Mouse (Mus musculus) CH12.LX (cell line): ENCODE measurements around the gene B3galt4. TPM values are rescaled to one million over a fixed set of nuclear protein-coding genes. Genes with fewer than 3 reads are reported as not detected.

Experiments used
- DNase-seq: peaks from one replicate; pipeline ENCODE4 v3.0.0-alpha.2; 2013; ENCODE audit errors: extremely low read depth
- H3K27ac ChIP-seq: 2 replicates; pipeline ENCODE4 v1.5.1; 2012; ENCODE audit warnings: low read depth, mild to moderate bottlenecking, control low read depth, moderate library complexity; ENCODE audit not compliant: insufficient read depth
- H3K27me3 ChIP-seq: replicated peaks from 2 replicates; pipeline ENCODE3; 2012; ENCODE audit warnings: inconsistent platforms
- H3K36me3 ChIP-seq, 2 experiments: replicated peaks in 1 of 2; 2 replicates each; pipeline versions ENCODE3 to v1.6.1; 2012; ENCODE audit warnings: inconsistent platforms in 1 of 2, low read length in 1 of 2, mild to moderate bottlenecking in 1 of 2, mixed read lengths in 1 of 2, moderate library complexity in 1 of 2; ENCODE audit not compliant: control insufficient read depth in 1 of 2, insufficient read depth in 1 of 2
- H3K4me1 ChIP-seq, 2 experiments: 2 replicates each; pipeline ENCODE4 v1.6.1; 2012; ENCODE audit warnings: inconsistent platforms in 1 of 2, moderate library complexity in 1 of 2; ENCODE audit not compliant: insufficient read depth in 2 of 2, control insufficient read depth in 1 of 2
- H3K4me2 ChIP-seq: 2 replicates; pipeline ENCODE4 v1.6.1; 2012; ENCODE audit warnings: low read depth, mild to moderate bottlenecking, control low read depth; ENCODE audit not compliant: poor library complexity, insufficient read depth, severe bottlenecking
- H3K4me3 ChIP-seq, 3 experiments: fragments of 150-350 bp in 1 of 3; sonication (generic) in 1 of 3; replicated peaks in 1 of 3; 2 replicates each; pipeline versions ENCODE3 to v1.5.1; 2011 to 2012; ENCODE audit warnings: low read depth in 2 of 3, low read length in 2 of 3, mild to moderate bottlenecking in 2 of 3, moderate library complexity in 2 of 3, control low read depth in 1 of 3, improper control_type of control experiment in 1 of 3, inconsistent platforms in 1 of 3, mixed read lengths in 1 of 3; ENCODE audit not compliant: poor library complexity in 1 of 3
- H3K79me2 ChIP-seq: replicated peaks from 2 replicates; pipeline ENCODE4 v1.6.1; 2012; ENCODE audit warnings: mild to moderate bottlenecking, moderate library complexity; ENCODE audit not compliant: control insufficient read depth, poor library complexity, insufficient read depth, severe bottlenecking; ENCODE audit errors: extremely low read depth
- H3K9ac ChIP-seq: 2 replicates; pipeline ENCODE4 v1.6.1; 2012; ENCODE audit warnings: low read depth, mild to moderate bottlenecking, control low read depth, moderate library complexity; ENCODE audit not compliant: insufficient read depth
- H3K9me3 ChIP-seq: replicated peaks from 2 replicates; pipeline ENCODE3; 2012; ENCODE audit warnings: low read length, inconsistent platforms, mixed read lengths
- BHLHE40 ChIP-seq: IDR thresholded peaks from 2 replicates; pipeline ENCODE4 v1.6.1; 2011; ENCODE audit warnings: mild to moderate bottlenecking, low read depth, low read length, improper control_type of control experiment
- CHD1 ChIP-seq: IDR thresholded peaks from 2 replicates; pipeline ENCODE4 v1.6.1; 2012; ENCODE audit warnings: low read depth, low read length, improper control_type of control experiment, inconsistent platforms
- CHD2 ChIP-seq: IDR thresholded peaks from 2 replicates; pipeline ENCODE4 v1.6.1; 2011; ENCODE audit warnings: low read length, improper control_type of control experiment
- CTCF ChIP-seq, 2 experiments: IDR thresholded peaks in 1 of 2; conservative IDR thresholded peaks in 1 of 2; 2 replicates each; pipeline ENCODE4 v1.5.1; 2011 to 2012; ENCODE audit warnings: low read depth in 2 of 2, low read length in 2 of 2, improper control_type of control experiment in 1 of 2, inconsistent platforms in 1 of 2, mild to moderate bottlenecking in 1 of 2, moderate library complexity in 1 of 2
- E2F4 ChIP-seq: IDR thresholded peaks from 2 replicates; pipeline ENCODE4 v1.6.1; 2011; ENCODE audit warnings: low read depth, low read length, improper control_type of control experiment; ENCODE audit not compliant: insufficient replicate concordance
- EP300 ChIP-seq: IDR thresholded peaks from 2 replicates; pipeline ENCODE4 v1.6.1; 2011; ENCODE audit warnings: low read length, improper control_type of control experiment
- ETS1 ChIP-seq: conservative IDR thresholded peaks from 2 replicates; pipeline ENCODE4 v1.6.1; 2012; ENCODE audit warnings: low read depth, mild to moderate bottlenecking, inconsistent platforms, low read length, improper control_type of control experiment, moderate library complexity
- GABPA ChIP-seq: IDR thresholded peaks from 2 replicates; pipeline ENCODE4 v1.6.1; 2012; ENCODE audit warnings: low read depth, low read length, improper control_type of control experiment, inconsistent platforms; ENCODE audit not compliant: insufficient replicate concordance
- HCFC1 ChIP-seq: IDR thresholded peaks from 2 replicates; pipeline ENCODE4 v1.6.1; 2012; ENCODE audit warnings: low read depth, mild to moderate bottlenecking, inconsistent platforms, low read length, improper control_type of control experiment
- IRF4 ChIP-seq: IDR thresholded peaks from 2 replicates; pipeline ENCODE4 v1.6.1; 2014; ENCODE audit warnings: low read depth, mild to moderate bottlenecking, inconsistent platforms, low read length, improper control_type of control experiment
- JUN ChIP-seq: IDR thresholded peaks from 2 replicates; pipeline ENCODE4 v1.6.1; 2011; ENCODE audit warnings: low read depth, mild to moderate bottlenecking, low read length, improper control_type of control experiment, moderate library complexity; ENCODE audit not compliant: insufficient read depth
- JUND ChIP-seq: conservative IDR thresholded peaks from 2 replicates; pipeline ENCODE4 v1.6.1; 2011; ENCODE audit warnings: low read depth, low read length, improper control_type of control experiment
- MAZ ChIP-seq: IDR thresholded peaks from 2 replicates; pipeline ENCODE4 v1.6.1; 2012; ENCODE audit warnings: low read depth, mild to moderate bottlenecking, inconsistent platforms, low read length, improper control_type of control experiment, moderate library complexity
- MXI1 ChIP-seq: IDR thresholded peaks from 2 replicates; pipeline ENCODE4 v1.6.1; 2011; ENCODE audit warnings: mild to moderate bottlenecking, low read depth, low read length, improper control_type of control experiment
- MYC ChIP-seq: IDR thresholded peaks from 2 replicates; pipeline ENCODE4 v1.6.1; 2011; ENCODE audit warnings: low read depth, mild to moderate bottlenecking, improper control_type of control experiment, low read length
- NELFE ChIP-seq: IDR thresholded peaks from 2 replicates; pipeline ENCODE4 v1.6.1; 2011; ENCODE audit warnings: low read depth, low read length, improper control_type of control experiment
- NRF1 ChIP-seq: IDR thresholded peaks from 2 replicates; pipeline ENCODE4 v1.6.1; 2014; ENCODE audit warnings: low read depth, mild to moderate bottlenecking, inconsistent platforms, low read length, improper control_type of control experiment, moderate library complexity
- PAX5 ChIP-seq: IDR thresholded peaks from 2 replicates; pipeline ENCODE4 v1.6.1; 2012; ENCODE audit warnings: low read length, inconsistent platforms, mixed read lengths
- POLR2AphosphoS2 ChIP-seq: IDR thresholded peaks from 2 replicates; pipeline ENCODE4 v1.6.1; 2011; ENCODE audit warnings: low read depth, low read length, improper control_type of control experiment
- RAD21 ChIP-seq: IDR thresholded peaks from 2 replicates; pipeline ENCODE4 v1.6.1; 2011; ENCODE audit warnings: low read depth, mild to moderate bottlenecking, low read length, improper control_type of control experiment, moderate library complexity
- RCOR1 ChIP-seq: conservative IDR thresholded peaks from 2 replicates; pipeline ENCODE4 v1.6.1; 2012; ENCODE audit warnings: low read depth, mild to moderate bottlenecking, inconsistent platforms, low read length, improper control_type of control experiment
- SIN3A ChIP-seq: IDR thresholded peaks from 2 replicates; pipeline ENCODE4 v1.6.1; 2012; ENCODE audit warnings: low read length, improper control_type of control experiment, inconsistent platforms
- SMC3 ChIP-seq: IDR thresholded peaks from 2 replicates; pipeline ENCODE4 v1.6.1; 2011; ENCODE audit warnings: low read depth, low read length, improper control_type of control experiment
- TCF12 ChIP-seq: IDR thresholded peaks from 2 replicates; pipeline ENCODE4 v1.6.1; 2014; ENCODE audit warnings: low read depth, mild to moderate bottlenecking, inconsistent platforms, low read length, improper control_type of control experiment
- UBTF ChIP-seq: IDR thresholded peaks from 2 replicates; pipeline ENCODE4 v1.6.1; 2012; ENCODE audit warnings: low read depth, mild to moderate bottlenecking, inconsistent platforms, low read length, improper control_type of control experiment, moderate library complexity
- USF1 ChIP-seq: IDR thresholded peaks from 2 replicates; pipeline ENCODE4 v1.6.1; 2014; ENCODE audit warnings: low read depth, mild to moderate bottlenecking, inconsistent platforms, low read length, improper control_type of control experiment
- USF2 ChIP-seq: conservative IDR thresholded peaks from 2 replicates; pipeline ENCODE4 v1.6.1; 2011; ENCODE audit warnings: low read depth, low read length, improper control_type of control experiment
- ZKSCAN1 ChIP-seq: IDR thresholded peaks from 2 replicates; pipeline ENCODE4 v1.6.1; 2012; ENCODE audit warnings: low read depth, inconsistent platforms, low read length, improper control_type of control experiment, borderline replicate concordance
- dilution Hi-C: fragments of 300-500 bp; cut with MboI; formaldehyde crosslinking; loops from 2 replicates; pipeline ENCODE4 v1.14.3; 2020; ENCODE audit warnings: low sequenced_read_pairs; ENCODE audit not compliant: extremely low pct_unique_long_range_greater_than_20kb, extremely low pct_ligation_motif_present
- in situ Hi-C: fragments of 300-500 bp; cut with MboI; formaldehyde crosslinking; loops from 3 replicates; pipeline ENCODE4 v1.14.3; 2019; ENCODE audit warnings: low sequenced_read_pairs, low pct_ligation_motif_present, low pct_unique_long_range_greater_than_20kb, mixed read lengths
- polyA plus RNA-seq: library from polyadenylated mRNA; unstranded; fragments of >175 nt; gene quantifications from 2 replicates; pipeline ENCODE4 v1.2.1, GENCODE M21; 2012; ENCODE audit warnings: low read depth; ENCODE audit not compliant: insufficient read length
- total RNA-seq, 2 experiments: library from RNA; depleted of rRNA; stranded (reverse); fragments of 300-350 nt in 1 of 2; fragments of >200 nt in 1 of 2; gene quantifications; 2 replicates each; pipeline ENCODE4 v1.2.3; 2012 to 2014

B3galt4 gene
- total and polyA plus RNA-seq, 3 experiments, result 3.7 to 6.2 (median 5.2) TPM

DNA sequence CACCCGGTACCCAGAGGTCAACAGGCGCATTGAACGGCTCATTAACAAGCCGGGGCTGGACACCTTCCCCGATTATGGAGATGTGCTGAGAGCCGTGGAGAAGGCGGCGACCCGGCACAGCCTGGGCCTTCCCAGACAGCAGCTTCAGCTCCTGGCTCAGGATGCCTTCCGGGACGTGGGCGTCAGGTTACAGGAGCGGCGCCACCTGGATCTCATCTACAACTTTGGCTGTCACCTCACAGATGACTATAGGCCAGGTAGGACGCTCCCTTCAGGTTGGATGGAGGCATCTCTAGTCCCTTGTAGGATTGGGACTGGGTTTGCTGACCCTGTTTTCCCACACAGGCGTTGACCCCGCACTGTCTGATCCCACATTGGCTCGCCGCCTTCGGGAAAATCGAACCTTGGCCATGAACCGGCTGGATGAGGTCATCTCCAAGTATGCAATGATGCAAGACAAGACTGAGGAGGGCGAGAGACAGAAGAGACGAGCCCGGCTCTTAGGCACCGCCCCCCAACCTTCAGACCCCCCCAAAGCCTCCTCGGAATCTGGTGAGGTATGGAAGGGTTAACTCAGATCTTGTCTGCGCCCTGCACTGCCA is 39.4 kb downstream of the B3galt4 start:
- Histone ChIP-seq H3K4me3 (no peak overlapping the region), H3K9me3 (peaks cover 2% of the 10 kb centered on the region), H3K79me2 (peaks cover 12% of the 10 kb centered on the region; the same call in 1 of the 2 replicates), H3K27me3 (no peaks in the 10 kb centered on the region), H3K4me1 (peaks cover 7 to 40% of the 10 kb centered on the region in 2 experiments), H3K27ac (no peak overlapping the region), H3K4me2 (no peak overlapping the region), H3K9ac (no peak overlapping the region), H3K36me3 (peaks cover 42 to 45% of the 10 kb centered on the region in 2 experiments)
- no peak for DNase-seq
- no peak for TF ChIP-seq E2F4
- TF ChIP-seq UBTF, result no peak
- TF ChIP-seq CTCF (conservative IDR thresholded peaks at IDR 0.05 in 1 of 2, IDR thresholded peaks at IDR 0.05 in 1 of 2; ENCODE audit: low read depth in 2 of 2, low read length in 2 of 2), result no peak
- no peak for TF ChIP-seq MAZ
- TF ChIP-seq SIN3A, result no peak
- no peak for TF ChIP-seq CHD1
- no peak for TF ChIP-seq RCOR1
- no peak for TF ChIP-seq TCF12
- TF ChIP-seq POLR2AphosphoS2, result no peak
- no peak for TF ChIP-seq HCFC1
- no peak for TF ChIP-seq JUND
- no peak for TF ChIP-seq MYC
- TF ChIP-seq RAD21, result no peak
- TF ChIP-seq BHLHE40, result no peak
- TF ChIP-seq PAX5, result no peak
- TF ChIP-seq NRF1, result no peak
- TF ChIP-seq EP300, result no peak
- no peak for TF ChIP-seq USF2
- no peak for TF ChIP-seq CHD2
- dilution Hi-C loops, result no loop called here
- in situ Hi-C loops, result no loop called here

DNA sequence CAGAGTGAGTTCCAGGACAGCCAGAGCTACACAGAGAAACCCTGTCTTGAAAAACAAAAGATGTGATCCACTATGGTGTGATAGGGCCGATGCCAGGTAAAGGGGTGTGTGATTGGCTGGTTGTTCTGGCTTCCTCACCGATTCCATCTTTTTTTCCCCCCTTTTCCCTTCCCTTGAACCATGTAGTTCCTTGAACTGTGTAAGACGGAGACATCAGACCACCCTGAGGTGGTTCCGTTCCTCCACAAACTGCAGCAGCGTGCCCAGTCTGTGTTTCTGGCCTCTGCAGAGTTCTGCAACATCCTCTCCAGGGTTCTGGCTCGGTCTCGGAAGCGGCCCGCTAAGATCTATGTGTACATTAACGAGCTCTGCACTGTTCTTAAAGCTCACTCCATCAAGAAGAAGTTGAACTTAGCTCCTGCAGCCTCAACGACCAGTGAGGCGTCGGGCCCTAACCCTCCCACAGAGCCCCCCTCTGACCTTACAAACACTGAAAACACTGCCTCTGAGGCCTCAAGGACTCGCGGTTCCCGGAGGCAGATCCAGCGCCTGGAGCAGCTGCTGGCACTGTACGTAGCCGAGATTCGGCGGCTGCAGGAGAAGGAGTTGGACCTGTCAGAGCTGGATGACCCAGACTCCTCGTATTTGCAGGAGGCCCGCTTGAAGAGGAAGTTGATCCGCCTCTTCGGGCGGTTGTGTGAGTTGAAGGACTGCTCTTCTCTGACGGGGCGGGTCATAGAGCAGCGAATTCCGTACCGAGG is 40.1 kb downstream of the B3galt4 start:
- Histone ChIP-seq H3K79me2 (peaks cover 12% of the 10 kb centered on the region; the same call in 1 of the 2 replicates), H3K27ac (no peak overlapping the region), H3K4me3 (no peak overlapping the region), H3K4me2 (no peak overlapping the region), H3K36me3 (peaks cover 40 to 42% of the 10 kb centered on the region in 2 experiments), H3K4me1 (peaks cover 5 to 37% of the 10 kb centered on the region in 2 experiments; a peak in 3 of 4 replicates), H3K9me3 (no peaks in the 10 kb centered on the region), H3K27me3 (no peaks in the 10 kb centered on the region), H3K9ac (no peak overlapping the region)
- no peak for DNase-seq
- TF ChIP-seq JUND (no peak), IRF4 (no peak), MXI1 (no peak), BHLHE40 (no peak), RCOR1 (no peak), NRF1 (no peak), USF1 (no peak), SMC3 (no peak), RAD21 (no peak), ETS1 (no peak), TCF12 (no peak), ZKSCAN1 (no peak), EP300 (no peak), GABPA (no peak), JUN (no peak), NELFE (no peak)
- dilution Hi-C loops, result no loop called here
- in situ Hi-C loops, result no loop called here
